Mouse (Mus musculus): ENCODE measurements at regions not wholly inside any gene's neighbourhood (a gene's known extent, or its start where the extent isn't known, plus 50 kb on each side); places are given as distances from the start of the nearest gene placed in this dataset.

DNA sequence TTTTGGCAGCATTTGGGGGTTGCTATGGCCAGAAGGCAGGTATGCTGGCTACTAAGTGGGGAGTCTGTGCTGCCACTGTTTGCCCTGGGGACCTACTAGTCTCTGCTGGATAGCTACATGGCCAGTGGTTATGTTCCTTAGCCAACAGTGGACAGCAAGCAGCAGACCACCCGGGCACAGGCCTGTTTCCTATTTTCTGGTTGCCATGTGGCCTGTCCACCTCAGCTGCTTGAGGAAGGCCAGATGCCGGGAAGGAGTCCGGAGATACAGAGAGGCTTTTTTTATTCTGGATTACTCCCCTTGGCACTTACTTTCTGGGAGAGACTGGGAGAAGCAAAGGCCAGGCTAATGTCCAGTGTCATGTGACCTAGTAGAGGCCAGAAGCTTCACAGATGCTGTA is 219.4 kb downstream of the 1500009L16Rik start:
- Histone ChIP-seq H3K36me3 (ENCODE audit: control insufficient read depth, insufficient read depth) (no peaks in the 10 kb centered on the region), H3K27me3 (ENCODE audit: control insufficient read depth, insufficient read depth, insufficient read length) (no peaks in the 10 kb centered on the region), H3K4me2 (ENCODE audit: low read depth) (no peak overlapping the region), H3ac (ENCODE audit: control insufficient read depth, insufficient read length) (no peak overlapping the region), H3K4me3 (no peak overlapping the region), H3K79me2 (ENCODE audit: control insufficient read depth, insufficient read depth) (no peaks in the 10 kb centered on the region)
- TF ChIP-seq TCF3 (IDR thresholded peaks at IDR 0.05; ENCODE audit: insufficient read length, low read depth) (no peak), MYOG (IDR thresholded peaks at IDR 0.05; ENCODE audit: control insufficient read depth in 1 of 3, insufficient read depth in 1 of 3, insufficient read length in 2 of 3, low read depth in 2 of 3) (no peak), POLR2AphosphoS2 (IDR thresholded peaks at IDR 0.05; ENCODE audit: insufficient read length, low read depth) (no peak), POLR2A (IDR thresholded peaks at IDR 0.05; ENCODE audit: insufficient read length, low read depth) (no peak), MAX (IDR thresholded peaks at IDR 0.05; ENCODE audit: low read depth) (no peak), E2F4 (IDR thresholded peaks at IDR 0.05; ENCODE audit: insufficient read depth) (no peak), MYOD1 (IDR thresholded peaks at IDR 0.05; ENCODE audit: control insufficient read depth in 1 of 3, insufficient read length in 2 of 3, low read depth in 2 of 3) (no peak)

DNA sequence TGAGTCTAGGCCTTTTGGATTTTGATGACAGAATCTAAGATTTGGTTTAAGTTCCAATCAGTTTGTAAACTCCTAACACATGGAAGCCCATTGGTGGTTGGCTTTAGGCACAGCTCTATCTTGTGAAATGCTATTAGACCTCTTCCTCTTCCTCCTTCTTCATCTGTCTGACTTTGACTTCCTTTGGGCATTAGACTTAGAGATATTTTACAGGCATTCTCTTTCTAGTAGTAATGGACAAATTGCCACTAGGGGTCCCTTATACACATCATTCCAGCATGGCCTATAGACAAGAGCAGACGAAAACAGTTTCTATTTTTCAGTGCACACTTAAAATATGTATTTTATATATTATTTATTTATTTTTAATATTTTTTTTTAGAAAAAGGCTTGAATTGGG is 221.5 kb downstream of the 1500009L16Rik start:
- Histone ChIP-seq H3K36me3 (ENCODE audit: control insufficient read depth, insufficient read depth) (no peaks in the 10 kb centered on the region), H3K4me3 (no peak overlapping the region), H3K4me2 (ENCODE audit: low read depth) (no peak overlapping the region), H3K79me2 (ENCODE audit: control insufficient read depth, insufficient read depth) (no peaks in the 10 kb centered on the region), H3ac (ENCODE audit: control insufficient read depth, insufficient read length) (no peak overlapping the region), H3K27me3 (ENCODE audit: control insufficient read depth, insufficient read depth, insufficient read length) (peaks cover 1% of the 10 kb centered on the region)
- TF ChIP-seq TCF3 (IDR thresholded peaks at IDR 0.05; ENCODE audit: insufficient read length, low read depth) (no peak), MAX (IDR thresholded peaks at IDR 0.05; ENCODE audit: low read depth) (no peak)

DNA sequence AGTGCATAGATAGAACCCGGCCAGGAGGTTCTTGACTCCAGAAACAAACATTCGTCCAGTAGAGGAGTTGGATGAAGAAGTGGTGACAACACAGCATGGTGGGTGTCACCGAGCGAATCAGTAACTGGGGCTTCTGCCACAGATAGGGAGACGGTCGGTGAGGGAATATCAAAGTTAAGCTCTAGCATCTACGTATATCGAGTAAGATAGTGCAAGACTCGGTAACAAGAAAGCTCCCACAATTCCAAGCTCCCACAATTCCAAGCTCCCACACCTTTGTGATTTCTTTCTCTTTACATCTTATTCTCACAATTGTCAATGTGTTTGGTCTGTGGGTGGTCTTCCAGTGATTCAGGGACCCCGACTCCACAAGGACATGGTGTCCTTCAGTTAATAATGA is 222.2 kb downstream of the 1500009L16Rik start:
- H3ac ChIP-seq (ENCODE audit: control insufficient read depth, insufficient read length): no peak overlapping the region
- no peaks in the 10 kb centered on the region for H3K79me2 ChIP-seq (ENCODE audit: control insufficient read depth, insufficient read depth)
- H3K36me3 ChIP-seq (ENCODE audit: control insufficient read depth, insufficient read depth): no peaks in the 10 kb centered on the region
- peaks cover 8% of the 10 kb centered on the region for H3K27me3 ChIP-seq (ENCODE audit: control insufficient read depth, insufficient read depth, insufficient read length)
- no peak overlapping the region for H3K4me3 ChIP-seq
- no peak for TF ChIP-seq MYOD1 (IDR thresholded peaks at IDR 0.05; ENCODE audit: control insufficient read depth in 1 of 3, insufficient read length in 2 of 3, low read depth in 2 of 3)
- no peak for TF ChIP-seq POLR2AphosphoS2 (IDR thresholded peaks at IDR 0.05; ENCODE audit: insufficient read length, low read depth)
- no peak for TF ChIP-seq CEBPB (IDR thresholded peaks at IDR 0.05; ENCODE audit: insufficient read depth, poor library complexity, severe bottlenecking)
- TF ChIP-seq TCF12 (IDR thresholded peaks at IDR 0.05; ENCODE audit: insufficient read depth, poor library complexity, severe bottlenecking): no peak
- no peak for TF ChIP-seq USF1 (IDR thresholded peaks at IDR 0.05; ENCODE audit: low read depth)
- no peak for TF ChIP-seq MYOG (IDR thresholded peaks at IDR 0.05; ENCODE audit: control insufficient read depth in 1 of 3, insufficient read depth in 1 of 3, insufficient read length in 2 of 3, low read depth in 2 of 3)
- TF ChIP-seq E2F4 (IDR thresholded peaks at IDR 0.05; ENCODE audit: insufficient read depth): no peak
- TF ChIP-seq POLR2A (IDR thresholded peaks at IDR 0.05; ENCODE audit: insufficient read length, low read depth): no peak
- TF ChIP-seq SRF (IDR thresholded peaks at IDR 0.05; ENCODE audit: control insufficient read depth, insufficient read length, low read depth): no peak
- TF ChIP-seq MAX (IDR thresholded peaks at IDR 0.05; ENCODE audit: low read depth): no peak
- no peak for TF ChIP-seq REST (IDR thresholded peaks at IDR 0.05; ENCODE audit: insufficient read depth, insufficient read length)
- no peak for TF ChIP-seq TCF3 (IDR thresholded peaks at IDR 0.05; ENCODE audit: insufficient read length, low read depth)
- no peak overlapping the region for H3K4me2 ChIP-seq (ENCODE audit: low read depth)

DNA sequence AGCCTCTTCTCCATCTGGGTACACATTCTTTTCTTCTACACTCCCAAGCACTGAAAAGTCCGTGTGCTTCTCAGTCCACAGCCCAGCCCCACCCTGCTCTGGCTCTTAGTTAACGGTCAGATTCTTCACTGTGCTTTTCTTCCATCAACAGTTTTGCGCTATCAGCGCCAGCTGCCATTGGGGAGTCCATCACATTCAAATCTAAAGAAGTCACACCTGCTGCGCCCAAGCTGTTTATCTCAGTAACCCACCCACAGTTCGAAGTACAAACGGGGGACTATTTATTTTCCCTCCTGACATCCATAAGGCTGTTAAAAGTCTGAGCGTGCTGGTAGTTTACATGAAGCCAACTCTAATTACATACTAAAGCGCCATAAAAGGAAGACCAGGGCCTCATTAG is 222.8 kb downstream of the 1500009L16Rik start:
- Histone ChIP-seq H3K36me3 (ENCODE audit: control insufficient read depth, insufficient read depth) (no peaks in the 10 kb centered on the region), H3ac (ENCODE audit: control insufficient read depth, insufficient read length) (no peak overlapping the region), H3K79me2 (ENCODE audit: control insufficient read depth, insufficient read depth) (no peaks in the 10 kb centered on the region), H3K4me3 (no peak overlapping the region), H3K4me2 (ENCODE audit: low read depth) (no peak overlapping the region), H3K27me3 (ENCODE audit: control insufficient read depth, insufficient read depth, insufficient read length) (peaks cover 8% of the 10 kb centered on the region)
- no peak for TF ChIP-seq TCF3 (IDR thresholded peaks at IDR 0.05; ENCODE audit: insufficient read length, low read depth)
- TF ChIP-seq MYOD1 (IDR thresholded peaks at IDR 0.05; ENCODE audit: control insufficient read depth in 1 of 3, insufficient read length in 2 of 3, low read depth in 2 of 3): peak in 1 of 3 experiments; percentile 6

DNA sequence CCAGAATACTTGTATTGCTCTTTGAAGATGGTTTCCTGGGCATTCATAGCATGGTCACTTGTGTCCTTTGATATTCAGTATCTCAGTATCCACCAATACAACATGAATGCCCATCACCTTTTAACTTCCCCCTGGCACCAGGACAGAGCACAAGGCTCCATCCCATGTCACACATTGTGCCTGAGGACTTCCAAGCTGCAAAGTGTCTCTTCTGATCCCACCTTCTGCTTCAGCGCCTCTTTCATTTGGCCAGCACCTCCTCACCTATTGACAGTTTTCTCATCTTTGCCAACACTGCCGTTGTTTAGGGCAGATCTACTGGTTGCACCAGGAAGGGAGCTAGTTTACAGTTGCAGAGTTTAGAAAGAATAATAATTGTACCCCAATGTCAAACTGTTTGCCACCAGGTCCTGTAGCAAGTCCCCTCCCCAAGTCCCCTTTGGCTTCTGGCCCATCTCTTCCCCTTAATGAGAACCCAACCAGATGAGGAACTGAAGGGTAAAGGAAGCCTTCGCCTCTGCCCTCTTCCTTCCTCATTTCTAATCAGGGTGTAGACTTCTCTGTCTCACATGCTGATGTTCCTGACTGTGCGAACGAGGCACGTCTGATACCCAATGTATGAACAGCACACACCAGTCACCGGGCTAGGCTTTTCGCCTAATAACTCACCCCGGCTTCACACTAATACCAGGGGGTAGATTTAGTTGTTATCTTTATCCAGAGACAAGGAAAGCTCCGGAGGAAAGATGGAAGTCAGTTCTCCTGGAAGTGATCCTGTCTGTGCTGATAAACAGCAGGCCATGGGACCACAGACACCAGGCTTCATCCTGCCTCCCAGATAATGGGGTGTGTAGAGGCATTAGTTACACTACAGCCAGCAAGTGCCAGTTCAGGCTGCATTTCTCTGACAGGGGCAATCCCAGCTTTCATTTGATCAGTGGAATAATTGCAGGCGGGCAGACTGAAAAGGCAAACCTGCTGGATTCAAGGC is 223.8 kb downstream of the 1500009L16Rik start:
- no peaks in the 10 kb centered on the region for H3K79me2 ChIP-seq (ENCODE audit: control insufficient read depth, insufficient read depth)
- no peak overlapping the region for H3ac ChIP-seq (ENCODE audit: control insufficient read depth, insufficient read length)
- H3K4me3 ChIP-seq: no peak overlapping the region
- TF ChIP-seq SRF (IDR thresholded peaks at IDR 0.05; ENCODE audit: control insufficient read depth, insufficient read length, low read depth): no peak
- no peak for TF ChIP-seq POLR2AphosphoS2 (IDR thresholded peaks at IDR 0.05; ENCODE audit: insufficient read length, low read depth)
- no peak for TF ChIP-seq MYOG (IDR thresholded peaks at IDR 0.05; ENCODE audit: control insufficient read depth in 1 of 3, insufficient read depth in 1 of 3, insufficient read length in 2 of 3, low read depth in 2 of 3)
- TF ChIP-seq E2F4 (IDR thresholded peaks at IDR 0.05; ENCODE audit: insufficient read depth): no peak
- H3K27me3 ChIP-seq (ENCODE audit: control insufficient read depth, insufficient read depth, insufficient read length): peaks cover 8% of the 10 kb centered on the region
- H3K36me3 ChIP-seq (ENCODE audit: control insufficient read depth, insufficient read depth): no peaks in the 10 kb centered on the region
- H3K4me2 ChIP-seq (ENCODE audit: low read depth): no peak overlapping the region
